Mouse (Mus musculus): ENCODE data around the gene Sorcs2. TPM values are rescaled to one million over a fixed set of nuclear protein-coding genes. Genes with fewer than 3 reads are reported as not detected.

Gene Sorcs2
- polyA plus RNA-seq (2011; ENCODE audit: insufficient read depth, insufficient read length, low replicate concordance, missing spikeins): 0.68 and 2.5 TPM in 2 replicates

GRCm38 (mm10) chr5:36397837-36398282 lies at the start of gene Sorcs2:
Gene Sorcs2 (minus strand): TSS chr5:36398139.
- peaks cover 2% of the 10 kb centered on the region; the same call in 1 of the 2 replicates for H3K4me1 ChIP-seq (ENCODE audit: control insufficient read depth, insufficient read depth, low read length)
- H3K27ac ChIP-seq (ENCODE audit: control insufficient read depth, insufficient read depth, low read depth, low read length, poor library complexity): peak within 1 kb of the TSS; percentile 17; the same call in 1 of the 2 replicates
- peak; percentile 76 for TF ChIP-seq CTCF (IDR thresholded peaks at IDR 0.05; ENCODE audit: control insufficient read depth, insufficient read depth, low read length)
- no peak for TF ChIP-seq POLR2A (IDR thresholded peaks at IDR 0.05; ENCODE audit: borderline replicate concordance, control insufficient read depth, low read depth, low read length)
- H3K4me3 ChIP-seq (replicated peaks; ENCODE audit: control insufficient read depth, low read depth, low read length): peak within 1 kb of the TSS; percentile 26
- WGBS: under 1% methylated on average over 42 of the region's 45 CpGs

- no peaks in the 10 kb centered on the region; the same call in 1 of the 2 replicates for H3K4me1 ChIP-seq (ENCODE audit: control insufficient read depth, insufficient read depth, low read length)
- TF ChIP-seq POLR2A (IDR thresholded peaks at IDR 0.05; ENCODE audit: borderline replicate concordance, control insufficient read depth, low read depth, low read length): no peak
- TF ChIP-seq CTCF (IDR thresholded peaks at IDR 0.05; ENCODE audit: control insufficient read depth, insufficient read depth, low read length): no peak
- no peak overlapping the region for H3K4me3 ChIP-seq (replicated peaks; ENCODE audit: control insufficient read depth, low read depth, low read length)
- H3K27ac ChIP-seq (ENCODE audit: control insufficient read depth, insufficient read depth, low read depth, low read length, poor library complexity): no peak overlapping the region
- 32% methylated on average over 9 of the region's 9 CpGs for WGBS
Measured at GRCm38 (mm10) chr5:36446166-36446890, 48.4 kb upstream of the Sorcs2 start.

- Histone ChIP-seq H3K27ac (ENCODE audit: control insufficient read depth, insufficient read depth, low read depth, low read length, poor library complexity) (no peak overlapping the region), H3K4me3 (replicated peaks; ENCODE audit: control insufficient read depth, low read depth, low read length) (no peak overlapping the region), H3K4me1 (ENCODE audit: control insufficient read depth, insufficient read depth, low read length) (no peaks in the 10 kb centered on the region)
- 36% methylated on average over 8 of the region's 8 CpGs for WGBS
- TF ChIP-seq POLR2A (IDR thresholded peaks at IDR 0.05; ENCODE audit: borderline replicate concordance, control insufficient read depth, low read depth, low read length) (no peak), CTCF (IDR thresholded peaks at IDR 0.05; ENCODE audit: control insufficient read depth, insufficient read depth, low read length) (no peak)
Measured at GRCm38 (mm10) chr5:36445028-36445427, 47.1 kb upstream of the Sorcs2 start.

GRCm38 (mm10) chr5:36444611-36445010 lies 46.7 kb upstream of the Sorcs2 start:
- Histone ChIP-seq H3K4me1 (ENCODE audit: control insufficient read depth, insufficient read depth, low read length) (no peaks in the 10 kb centered on the region), H3K4me3 (replicated peaks; ENCODE audit: control insufficient read depth, low read depth, low read length) (no peak overlapping the region), H3K27ac (ENCODE audit: control insufficient read depth, insufficient read depth, low read depth, low read length, poor library complexity) (no peak overlapping the region)
- WGBS: 52% methylated on average over 4 of the region's 4 CpGs
- no peak for TF ChIP-seq POLR2A (IDR thresholded peaks at IDR 0.05; ENCODE audit: borderline replicate concordance, control insufficient read depth, low read depth, low read length)
- TF ChIP-seq CTCF (IDR thresholded peaks at IDR 0.05; ENCODE audit: control insufficient read depth, insufficient read depth, low read length): no peak

- Histone ChIP-seq H3K27ac (ENCODE audit: control insufficient read depth, insufficient read depth, low read depth, low read length, poor library complexity) (no peak overlapping the region), H3K4me3 (replicated peaks; ENCODE audit: control insufficient read depth, low read depth, low read length) (no peak overlapping the region), H3K4me1 (ENCODE audit: control insufficient read depth, insufficient read depth, low read length) (no peaks in the 10 kb centered on the region)
- 41% methylated on average over 3 of the region's 3 CpGs for WGBS
- no peak for TF ChIP-seq POLR2A (IDR thresholded peaks at IDR 0.05; ENCODE audit: borderline replicate concordance, control insufficient read depth, low read depth, low read length)
- no peak for TF ChIP-seq CTCF (IDR thresholded peaks at IDR 0.05; ENCODE audit: control insufficient read depth, insufficient read depth, low read length)
Measured at GRCm38 (mm10) chr5:36440741-36441140, 42.8 kb upstream of the Sorcs2 start.

GRCm38 (mm10) chr5:36436858-36437257 lies 38.9 kb upstream of the Sorcs2 start:
- TF ChIP-seq CTCF (IDR thresholded peaks at IDR 0.05; ENCODE audit: control insufficient read depth, insufficient read depth, low read length) (no peak), POLR2A (IDR thresholded peaks at IDR 0.05; ENCODE audit: borderline replicate concordance, control insufficient read depth, low read depth, low read length) (no peak)
- Histone ChIP-seq H3K27ac (ENCODE audit: control insufficient read depth, insufficient read depth, low read depth, low read length, poor library complexity) (no peak overlapping the region), H3K4me1 (ENCODE audit: control insufficient read depth, insufficient read depth, low read length) (peaks cover 1% of the 10 kb centered on the region), H3K4me3 (replicated peaks; ENCODE audit: control insufficient read depth, low read depth, low read length) (no peak overlapping the region)
- 55% methylated on average over 4 of the region's 4 CpGs for WGBS

- H3K27ac ChIP-seq (ENCODE audit: control insufficient read depth, insufficient read depth, low read depth, low read length, poor library complexity): peak overlapping the region; percentile 59
- H3K4me3 ChIP-seq (replicated peaks; ENCODE audit: control insufficient read depth, low read depth, low read length): no peak overlapping the region
- TF ChIP-seq CTCF (IDR thresholded peaks at IDR 0.05; ENCODE audit: control insufficient read depth, insufficient read depth, low read length): no peak
- TF ChIP-seq POLR2A (IDR thresholded peaks at IDR 0.05; ENCODE audit: borderline replicate concordance, control insufficient read depth, low read depth, low read length): no peak; the same call in 1 of the 2 replicates
- H3K4me1 ChIP-seq (ENCODE audit: control insufficient read depth, insufficient read depth, low read length): peaks cover 1% of the 10 kb centered on the region
- WGBS: 65% methylated on average over 9 of the region's 9 CpGs
Measured at GRCm38 (mm10) chr5:36434398-36434967, 36.5 kb upstream of the Sorcs2 start.

GRCm38 (mm10) chr5:36431711-36432110 lies 33.8 kb upstream of the Sorcs2 start:
- H3K4me1 ChIP-seq (ENCODE audit: control insufficient read depth, insufficient read depth, low read length): peaks cover 1% of the 10 kb centered on the region

More at GRCm38 (mm10) chr5:36431711-36432110, 33.8 kb upstream of the Sorcs2 start:
- Histone ChIP-seq H3K4me3 (replicated peaks; ENCODE audit: control insufficient read depth, low read depth, low read length) (no peak overlapping the region), H3K27ac (ENCODE audit: control insufficient read depth, insufficient read depth, low read depth, low read length, poor library complexity) (no peak overlapping the region)
- 62% methylated on average over 2 of the region's 2 CpGs for WGBS
- TF ChIP-seq POLR2A (IDR thresholded peaks at IDR 0.05; ENCODE audit: borderline replicate concordance, control insufficient read depth, low read depth, low read length) (no peak), CTCF (IDR thresholded peaks at IDR 0.05; ENCODE audit: control insufficient read depth, insufficient read depth, low read length) (no peak)
